Mouse (Mus musculus) midbrain, embryonic 14.5 days (tissue): ENCODE measurements at regions not wholly inside any gene's neighbourhood (a gene's known extent, or its start where the extent isn't known, plus 50 kb on each side); places are given as distances from the start of the nearest gene placed in this dataset.
"Not testable (repeated sequence)": the region's sequence is repeated elsewhere in the genome, so short reads cannot be mapped to it uniquely, and the experiment has no call there.

Source experiments
- ATAC-seq: fragments of 200-750 bp; cut with Nextera tagmentation; 2 replicates; pipeline ENCODE4 v1.8.0; 2017; ENCODE audit warnings: moderate number of reproducible peaks, moderate library complexity; ENCODE audit not compliant: low FRiP score, low TSS enrichment
- DNase-seq: peaks from one replicate; pipeline ENCODE4 v3.0.0-alpha.2; 2015
- H3K27ac ChIP-seq: fragments of 300-500 bp; sonication (generic); replicated peaks from 2 replicates; pipeline ENCODE4 v1.5.1; 2014; ENCODE audit warnings: mild to moderate bottlenecking, low read depth, low read length, moderate library complexity
- H3K27me3 ChIP-seq: fragments of 300-500 bp; sonication (generic); 2 replicates; pipeline ENCODE4 v1.6.1; 2014; ENCODE audit warnings: low read length, control low read depth, mixed read lengths; ENCODE audit not compliant: control insufficient read depth, insufficient read depth
- H3K36me3 ChIP-seq: fragments of 300-500 bp; sonication (generic); 2 replicates; pipeline ENCODE4 v1.6.1; 2014; ENCODE audit warnings: low read length, control low read depth; ENCODE audit not compliant: control insufficient read depth, insufficient read depth
- H3K4me1 ChIP-seq: fragments of 300-500 bp; sonication (generic); 2 replicates; pipeline ENCODE4 v1.6.1; 2014; ENCODE audit warnings: mild to moderate bottlenecking, antibody characterized with exemption, low read length, control low read depth; ENCODE audit not compliant: control insufficient read depth, insufficient read depth
- H3K4me2 ChIP-seq: fragments of 300-500 bp; sonication (generic); 2 replicates; pipeline ENCODE4 v1.6.1; 2014; ENCODE audit warnings: mild to moderate bottlenecking, low read length, moderate library complexity
- H3K4me3 ChIP-seq: fragments of 300-500 bp; sonication (generic); replicated peaks from 2 replicates; pipeline ENCODE4 v1.5.1; 2014; ENCODE audit warnings: low read depth, low read length
- H3K9ac ChIP-seq: fragments of 300-500 bp; sonication (generic); replicated peaks from 2 replicates; pipeline ENCODE4 v1.6.1; 2014; ENCODE audit warnings: mild to moderate bottlenecking, low read length, moderate library complexity
- H3K9me3 ChIP-seq: fragments of 300-500 bp; sonication (generic); 2 replicates; pipeline ENCODE4 v1.6.1; 2016; ENCODE audit warnings: low read length, control low read depth, mixed read lengths; ENCODE audit not compliant: control insufficient read depth
- WGBS: fragments of 180-500 bp; shearing (Covaris S2); extraction: QIAGEN DNeasy Blood & Tissue Kit; methylation state at CpG from one replicate; pipeline ENCODE4 v1.1.7; 2014; 5-methylcytosine and 5-hydroxymethylcytosine counted together

DNA sequence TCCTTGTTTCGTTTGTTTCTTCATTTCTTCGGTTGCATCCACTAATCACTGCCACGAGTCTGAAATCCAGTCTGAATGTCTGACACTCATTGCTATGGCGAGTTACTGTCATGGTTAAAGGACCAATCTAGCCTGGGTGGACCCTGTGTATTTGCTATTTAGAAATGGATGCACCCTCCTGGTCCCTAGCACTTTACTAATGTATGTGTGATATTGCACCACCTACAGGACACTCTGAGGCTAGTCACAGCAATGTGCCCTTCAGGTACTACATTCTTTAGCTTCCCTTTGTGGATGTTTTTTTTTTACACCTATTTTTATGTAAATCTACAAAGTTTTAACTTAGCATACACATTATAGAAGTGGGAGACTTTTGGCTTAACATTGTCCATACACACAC lies 87.5 kb upstream of the Stxbp6 start:
- no peaks in the 10 kb centered on the region for H3K36me3 ChIP-seq
- DNase-seq: peak; percentile 25
- WGBS: 74% methylated on average over 4 of the region's 4 CpGs
- H3K4me3 ChIP-seq: no peak overlapping the region
- H3K27me3 ChIP-seq: no peaks in the 10 kb centered on the region
- H3K9ac ChIP-seq: no peak overlapping the region
- ATAC-seq: peak; percentile 41; the same call in 1 of the 2 replicates
- H3K4me1 ChIP-seq: no peaks in the 10 kb centered on the region
- no peak overlapping the region for H3K27ac ChIP-seq
- H3K4me2 ChIP-seq: no peak overlapping the region
- H3K9me3 ChIP-seq: no peaks in the 10 kb centered on the region

DNA sequence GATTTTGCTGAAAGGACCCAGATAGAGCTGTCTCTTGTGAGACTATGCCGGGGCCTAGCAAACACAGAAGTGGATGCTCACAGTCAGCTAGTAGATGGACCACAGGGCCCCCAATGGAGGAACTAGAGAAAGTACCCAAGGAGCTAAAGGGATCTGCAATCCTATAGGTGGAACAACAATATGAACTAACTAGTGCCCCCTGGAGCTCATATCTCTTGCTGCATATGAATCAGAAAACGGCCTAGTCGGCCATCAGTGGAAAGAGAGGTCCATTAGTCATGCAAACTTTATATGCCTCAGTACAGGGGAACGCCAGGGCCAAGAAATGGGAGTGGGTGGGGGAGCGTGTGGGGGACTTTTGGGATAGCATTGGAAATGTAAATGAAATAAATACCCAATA lies 87.1 kb upstream of the Stxbp6 start:
- H3K9ac ChIP-seq, H3K4me1 ChIP-seq, DNase-seq, H3K4me3 ChIP-seq, H3K36me3 ChIP-seq, H3K9me3 ChIP-seq, H3K27me3 ChIP-seq, H3K27ac ChIP-seq, ATAC-seq, H3K4me2 ChIP-seq: not testable (repeated sequence)
- WGBS: 82% methylated on average over 5 of the region's 5 CpGs

DNA sequence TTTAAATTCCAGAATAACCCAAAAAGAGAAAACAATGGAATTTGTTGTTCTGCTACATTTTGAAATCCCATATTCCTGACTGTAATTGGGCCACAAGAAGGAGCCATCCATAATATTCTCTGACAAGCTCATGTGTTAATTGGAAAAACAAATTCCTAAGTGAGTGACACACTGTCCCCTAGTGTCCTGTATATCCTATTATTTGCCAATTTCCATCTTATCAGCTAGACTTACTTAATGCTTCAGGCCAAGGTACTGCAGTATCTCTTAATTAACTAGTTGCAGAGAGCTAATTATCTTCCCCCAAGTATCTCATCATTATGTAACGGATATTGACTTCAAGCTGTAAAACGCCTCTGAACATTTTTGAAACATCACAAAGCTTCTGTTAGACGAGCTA lies 84.5 kb upstream of the Stxbp6 start:
- H3K27me3 ChIP-seq: no peaks in the 10 kb centered on the region
- H3K27ac ChIP-seq: no peak overlapping the region
- H3K4me2 ChIP-seq: no peak overlapping the region
- no peak overlapping the region for H3K9ac ChIP-seq
- DNase-seq: peak; percentile 31
- H3K36me3 ChIP-seq: no peaks in the 10 kb centered on the region
- no peaks in the 10 kb centered on the region for H3K4me1 ChIP-seq
- H3K4me3 ChIP-seq: no peak overlapping the region
- no peak for ATAC-seq
- no peaks in the 10 kb centered on the region for H3K9me3 ChIP-seq
- 53% methylated on average over 3 of the region's 3 CpGs for WGBS

DNA sequence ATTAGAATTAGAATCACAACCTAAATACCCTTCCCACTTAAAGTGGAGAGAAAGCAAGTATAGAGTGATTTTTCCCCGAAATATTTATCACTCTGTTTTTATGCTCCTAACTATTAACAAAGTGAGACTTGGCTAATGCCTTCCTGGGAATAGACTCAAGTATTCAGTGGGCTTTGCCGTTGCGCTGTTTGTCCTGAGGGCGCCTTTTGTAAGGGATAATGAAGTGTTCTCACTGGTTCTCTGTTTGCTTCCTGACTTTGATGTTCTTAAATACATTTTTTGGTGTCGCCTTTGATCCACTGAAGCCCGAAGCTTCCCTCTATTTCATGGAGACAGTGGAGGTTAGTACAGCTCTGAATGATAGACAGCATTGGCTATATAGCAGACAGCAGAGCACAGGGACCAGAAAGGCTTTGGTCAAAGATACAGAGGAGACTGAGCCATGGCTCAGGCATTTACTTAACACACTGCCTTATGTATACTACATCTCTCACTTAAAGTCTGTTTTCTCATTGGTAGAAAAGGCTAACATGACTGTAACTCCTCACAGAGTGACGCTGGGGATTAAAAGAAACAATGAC lies 63.0 kb upstream of the Stxbp6 start:
- no peak overlapping the region for H3K4me3 ChIP-seq
- H3K27ac ChIP-seq: no peak overlapping the region
- no peaks in the 10 kb centered on the region for H3K9me3 ChIP-seq
- H3K36me3 ChIP-seq: no peaks in the 10 kb centered on the region
- 42% methylated on average over 7 of the region's 7 CpGs for WGBS
- DNase-seq (peak; percentile 63), ATAC-seq (no peak; the same call in 1 of the 2 replicates)
- no peaks in the 10 kb centered on the region for H3K4me1 ChIP-seq
- no peaks in the 10 kb centered on the region for H3K27me3 ChIP-seq
- no peak overlapping the region for H3K9ac ChIP-seq
- H3K4me2 ChIP-seq: no peak overlapping the region

DNA sequence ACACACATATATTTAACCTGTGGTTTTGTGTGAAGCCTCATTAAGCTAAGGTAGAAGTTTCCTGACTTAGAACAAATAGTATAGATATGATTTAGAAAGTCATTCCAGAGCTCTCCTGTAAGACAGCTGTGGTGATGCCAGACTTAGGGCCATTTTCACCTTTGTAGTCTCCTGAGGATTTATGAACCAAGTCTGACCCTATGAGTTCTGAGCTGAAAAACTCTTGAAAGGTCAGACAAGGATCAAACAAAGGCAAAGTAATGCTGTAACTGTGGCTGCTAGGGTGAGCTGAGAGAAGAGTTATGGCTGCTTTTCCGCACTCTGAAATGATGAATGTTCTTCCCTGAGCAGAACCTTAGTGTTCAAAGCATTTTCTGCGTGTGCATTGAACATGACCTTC lies 58.9 kb upstream of the Stxbp6 start:
- H3K36me3 ChIP-seq: no peaks in the 10 kb centered on the region
- H3K27ac ChIP-seq: no peak overlapping the region
- no peaks in the 10 kb centered on the region for H3K27me3 ChIP-seq
- 90% methylated on average over 2 of the region's 2 CpGs for WGBS
- H3K4me3 ChIP-seq: no peak overlapping the region
- H3K4me1 ChIP-seq: no peaks in the 10 kb centered on the region
- no peaks in the 10 kb centered on the region for H3K9me3 ChIP-seq
- no peak for ATAC-seq
- H3K9ac ChIP-seq: no peak overlapping the region
- DNase-seq: no peak
- no peak overlapping the region for H3K4me2 ChIP-seq

DNA sequence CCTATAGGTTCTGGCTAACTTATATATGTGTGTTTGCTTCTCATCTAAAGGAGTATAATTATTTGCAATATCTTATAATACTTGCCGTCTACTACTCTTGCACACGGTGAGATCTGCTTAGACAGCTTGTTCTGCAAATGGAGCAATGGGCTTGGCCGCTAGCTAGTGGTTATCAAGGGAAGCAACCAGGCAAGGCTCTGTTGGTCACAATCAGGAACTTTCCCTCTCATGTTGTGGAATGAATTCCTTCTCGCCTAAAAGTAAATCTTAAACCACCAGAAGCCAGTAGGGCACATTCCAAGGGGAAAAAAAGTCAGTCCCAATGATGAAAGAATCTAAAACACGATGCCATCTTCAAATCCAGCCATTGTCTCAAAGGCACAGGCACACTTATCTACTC lies 56.6 kb upstream of the Stxbp6 start:
- Histone ChIP-seq H3K27ac (no peak overlapping the region), H3K9me3 (no peaks in the 10 kb centered on the region), H3K4me2 (no peak overlapping the region), H3K9ac (no peak overlapping the region), H3K36me3 (no peaks in the 10 kb centered on the region), H3K4me1 (no peaks in the 10 kb centered on the region), H3K4me3 (no peak overlapping the region), H3K27me3 (no peaks in the 10 kb centered on the region)
- no peak for DNase-seq
- WGBS: 90% methylated on average over 5 of the region's 5 CpGs
- ATAC-seq: no peak

DNA sequence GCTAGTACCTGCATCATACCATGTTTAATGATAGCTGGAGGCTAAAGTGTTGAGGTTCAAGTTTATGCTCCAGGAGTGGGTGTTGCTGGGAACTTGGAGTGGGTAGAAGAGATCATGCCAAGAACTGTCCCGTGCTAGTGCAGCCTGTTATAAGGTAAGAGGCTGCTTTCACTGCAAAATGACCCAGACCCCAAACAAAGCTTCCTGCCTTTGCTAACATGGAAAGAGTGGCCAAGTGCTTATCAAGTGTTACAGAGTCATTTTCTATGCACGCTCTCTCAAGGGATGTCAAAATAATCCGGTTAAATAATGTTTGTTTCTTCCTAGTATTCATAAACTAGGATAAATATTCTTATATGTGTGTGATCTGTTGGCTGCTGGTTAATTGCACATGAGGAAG lies 51.4 kb upstream of the Stxbp6 start:
- H3K4me2 ChIP-seq: no peak overlapping the region
- WGBS: 87% methylated on average over 3 of the region's 3 CpGs
- ATAC-seq: no peak

More for the DNA sequence above, 51.4 kb upstream of the Stxbp6 start:
- Histone ChIP-seq H3K9ac (no peak overlapping the region), H3K9me3 (no peaks in the 10 kb centered on the region), H3K27ac (no peak overlapping the region), H3K27me3 (no peaks in the 10 kb centered on the region), H3K4me1 (no peaks in the 10 kb centered on the region), H3K36me3 (no peaks in the 10 kb centered on the region), H3K4me3 (no peak overlapping the region)
- no peak for DNase-seq
